Mouse (Mus musculus): ENCODE data around the gene Ms4a4a. TPM values are rescaled to one million over a fixed set of nuclear protein-coding genes. Genes with fewer than 3 reads are reported as not detected.
"Not testable (repeated sequence)": the region's sequence is repeated elsewhere in the genome, so short reads cannot be mapped to it uniquely, and the experiment has no call there.

The Ms4a4a gene
- polyA plus RNA-seq, 1 experiment, result not detected

- Histone ChIP-seq H3K4me3 (replicated peaks) (no peak overlapping the region), H3K9me3 (ENCODE audit: control insufficient read depth, low read length) (no peaks in the 10 kb centered on the region), H3K4me1 (ENCODE audit: control insufficient read depth) (no peaks in the 10 kb centered on the region), H3K36me3 (ENCODE audit: control insufficient read depth) (no peaks in the 10 kb centered on the region), H3K27me3 (ENCODE audit: control insufficient read depth) (no peaks in the 10 kb centered on the region)
- no peak for TF ChIP-seq GATA1 (IDR thresholded peaks at IDR 0.05; ENCODE audit: low read length)
- TF ChIP-seq TAL1 (IDR thresholded peaks at IDR 0.05; ENCODE audit: low read length), result no peak
These were observed 36.3 kb downstream of the Ms4a4a start for GRCm38 (mm10) chr19:11411640-11412039.

- TF ChIP-seq GATA1 (IDR thresholded peaks at IDR 0.05; ENCODE audit: low read length), result no peak
- no peak for TF ChIP-seq TAL1 (IDR thresholded peaks at IDR 0.05; ENCODE audit: low read length)
- no peaks in the 10 kb centered on the region for H3K27me3 ChIP-seq (ENCODE audit: control insufficient read depth)
- no peaks in the 10 kb centered on the region for H3K9me3 ChIP-seq (ENCODE audit: control insufficient read depth, low read length)
- H3K36me3 ChIP-seq (ENCODE audit: control insufficient read depth), result no peaks in the 10 kb centered on the region
- H3K4me1 ChIP-seq (ENCODE audit: control insufficient read depth), result no peaks in the 10 kb centered on the region
- no peak overlapping the region for H3K4me3 ChIP-seq (replicated peaks)
These were observed 38.8 kb downstream of the Ms4a4a start for GRCm38 (mm10) chr19:11414084-11414483.

GRCm38 (mm10) chr19:11415581-11415980 lies 40.3 kb downstream of the Ms4a4a start:
- Histone ChIP-seq H3K27me3 (ENCODE audit: control insufficient read depth) (no peaks in the 10 kb centered on the region), H3K36me3 (ENCODE audit: control insufficient read depth) (no peaks in the 10 kb centered on the region), H3K4me3 (replicated peaks) (no peak overlapping the region), H3K9me3 (ENCODE audit: control insufficient read depth, low read length) (no peaks in the 10 kb centered on the region), H3K4me1 (ENCODE audit: control insufficient read depth) (no peaks in the 10 kb centered on the region)
- TF ChIP-seq GATA1 (IDR thresholded peaks at IDR 0.05; ENCODE audit: low read length) (no peak), TAL1 (IDR thresholded peaks at IDR 0.05; ENCODE audit: low read length) (no peak)

- not testable (repeated sequence) for H3K4me1 ChIP-seq (ENCODE audit: control insufficient read depth); H3K4me3 ChIP-seq (replicated peaks)
These were observed 43.5 kb downstream of the Ms4a4a start for GRCm38 (mm10) chr19:11418865-11419264.

GRCm38 (mm10) chr19:11431209-11431608 lies 55.9 kb downstream of the Ms4a4a start:
- not testable (repeated sequence) for H3K4me1 ChIP-seq (ENCODE audit: control insufficient read depth); H3K9me3 ChIP-seq (ENCODE audit: control insufficient read depth, low read length)

More at GRCm38 (mm10) chr19:11418865-11419264, 43.5 kb downstream of the Ms4a4a start:
- not testable (repeated sequence) for H3K36me3 ChIP-seq (ENCODE audit: control insufficient read depth); H3K27me3 ChIP-seq (ENCODE audit: control insufficient read depth); H3K9me3 ChIP-seq (ENCODE audit: control insufficient read depth, low read length)

GRCm38 (mm10) chr19:11435058-11435834 lies 59.9 kb downstream of the Ms4a4a start:
- Histone ChIP-seq H3K36me3 (ENCODE audit: control insufficient read depth) (no peaks in the 10 kb centered on the region), H3K4me1 (ENCODE audit: control insufficient read depth) (no peaks in the 10 kb centered on the region), H3K9me3 (ENCODE audit: control insufficient read depth, low read length) (no peaks in the 10 kb centered on the region), H3K4me3 (replicated peaks) (no peak overlapping the region), H3K27me3 (ENCODE audit: control insufficient read depth) (no peaks in the 10 kb centered on the region)
- no peak for TF ChIP-seq GATA1 (IDR thresholded peaks at IDR 0.05; ENCODE audit: low read length)
- TF ChIP-seq TAL1 (IDR thresholded peaks at IDR 0.05; ENCODE audit: low read length), result no peak

More at GRCm38 (mm10) chr19:11431209-11431608, 55.9 kb downstream of the Ms4a4a start:
- H3K27me3 ChIP-seq (ENCODE audit: control insufficient read depth); H3K36me3 ChIP-seq (ENCODE audit: control insufficient read depth); H3K4me3 ChIP-seq (replicated peaks): not testable (repeated sequence)

Other genes starting within 250 kb of the Ms4a4a start
- gene 1700017D01Rik, start 244.6 kb upstream of the Ms4a4a start, polyA plus RNA-seq (2012), result not detected in 2 replicates
- not detected in 2 replicates for gene 1700025F22Rik, start 210.2 kb upstream of the Ms4a4a start, polyA plus RNA-seq (2012)
- not detected in 2 replicates for gene Ms4a13, start 178.8 kb upstream of the Ms4a4a start, polyA plus RNA-seq (2012)
- gene Ms4a12, start 143.1 kb upstream of the Ms4a4a start, polyA plus RNA-seq (2012), result not detected in 2 replicates
- not detected in 2 replicates for gene Ms4a1, start 109.3 kb upstream of the Ms4a4a start, polyA plus RNA-seq (2012)
- not detected in 2 replicates for gene Ms4a5, start 91.7 kb upstream of the Ms4a4a start, polyA plus RNA-seq (2012)
- gene Ms4a14, start 61.1 kb upstream of the Ms4a4a start, polyA plus RNA-seq (2012), result not detected in 2 replicates
- not detected in 2 replicates for gene Ms4a7, start 39.4 kb upstream of the Ms4a4a start, polyA plus RNA-seq (2012)
- not detected in 2 replicates for gene Ms4a4c, start 29.2 kb downstream of the Ms4a4a start, polyA plus RNA-seq (2012)
- gene Ms4a4b, start 68.0 kb downstream of the Ms4a4a start, polyA plus RNA-seq (2012), result 0.05 TPM in 1 of 2 replicates, not detected in the other
- gene Ms4a6c, start 93.8 kb downstream of the Ms4a4a start, polyA plus RNA-seq (2012), result not detected in 2 replicates
- gene Gm8369, start 110.4 kb downstream of the Ms4a4a start, polyA plus RNA-seq (2012), result not detected in 2 replicates
- not detected in 2 replicates for gene Ms4a6b, start 141.0 kb downstream of the Ms4a4a start, polyA plus RNA-seq (2012)
- not detected in 2 replicates for gene Ms4a4d, start 161.3 kb downstream of the Ms4a4a start, polyA plus RNA-seq (2012)
- not detected in 2 replicates for gene Ms4a6d, start 229.3 kb downstream of the Ms4a4a start, polyA plus RNA-seq (2012)
- 0.01 and 0.05 TPM in 2 replicates for gene Ms4a2, start 248.2 kb downstream of the Ms4a4a start, polyA plus RNA-seq (2012)